Mouse (Mus musculus) testis, adult 2 months (tissue): ENCODE measurements around the gene Cpne5.
"Not testable (repeated sequence)": the region's sequence is repeated elsewhere in the genome, so short reads cannot be mapped to it uniquely, and the experiment has no call there.

ENCODE experiments used
- CTCF ChIP-seq: fragments of 200-500 bp; IDR thresholded peaks from 2 replicates; pipeline ENCODE4 v1.5.1; 2012; ENCODE audit warnings: low read depth, mild to moderate bottlenecking, inconsistent platforms, low read length, moderate library complexity; ENCODE audit not compliant: control insufficient read depth, insufficient read depth, insufficient replicate concordance
- POLR2A ChIP-seq: fragments of 200-500 bp; IDR thresholded peaks from 2 replicates; pipeline ENCODE4 v1.6.1; 2012; ENCODE audit warnings: low read depth, mild to moderate bottlenecking, inconsistent platforms, low read length, moderate library complexity; ENCODE audit not compliant: control insufficient read depth

GRCm38 (mm10) chr17:29251006-29251405, 13.0 kb upstream of the Cpne5 start:
- TF ChIP-seq POLR2A, CTCF: not testable (repeated sequence)
